Mouse (Mus musculus) hindbrain, postnatal 0 days (tissue): ENCODE results near the gene Fv1. TPM values are rescaled to one million over a fixed set of nuclear protein-coding genes. Genes with fewer than 3 reads are reported as not detected.

Experiments used
- ATAC-seq: fragments of 200-750 bp; cut with Nextera tagmentation; 2 replicates; pipeline ENCODE4 v1.8.0; 2017; ENCODE audit warnings: mild to moderate bottlenecking, moderate TSS enrichment, moderate library complexity
- DNase-seq: peaks from one replicate; pipeline ENCODE4 v3.0.0-alpha.2; 2015; ENCODE audit warnings: low spot score
- H3K27ac ChIP-seq: fragments of 300-500 bp; sonication (generic); 2 replicates; pipeline ENCODE4 v1.5.1; 2014; ENCODE audit warnings: mild to moderate bottlenecking
- H3K27me3 ChIP-seq: fragments of 300-500 bp; sonication (generic); 2 replicates; pipeline ENCODE4 v1.6.1; 2014; ENCODE audit warnings: low read length, mixed read lengths; ENCODE audit not compliant: insufficient read depth
- H3K36me3 ChIP-seq: fragments of 300-500 bp; sonication (generic); 2 replicates; pipeline ENCODE4 v1.6.1; 2014; ENCODE audit warnings: low read length, mixed read lengths; ENCODE audit not compliant: insufficient read depth
- H3K4me1 ChIP-seq: fragments of 300-500 bp; sonication (generic); 2 replicates; pipeline ENCODE4 v1.6.1; 2014; ENCODE audit warnings: antibody characterized with exemption, low read length, mixed read lengths; ENCODE audit not compliant: insufficient read depth
- H3K4me2 ChIP-seq: fragments of 300-500 bp; sonication (generic); 2 replicates; pipeline ENCODE4 v1.6.1; 2014; ENCODE audit warnings: low read depth, mild to moderate bottlenecking, low read length, moderate library complexity, mixed read lengths
- H3K4me3 ChIP-seq: fragments of 300-500 bp; sonication (generic); 2 replicates; pipeline ENCODE4 v1.5.1; 2014; ENCODE audit warnings: low read length
- H3K9ac ChIP-seq: fragments of 300-500 bp; sonication (generic); replicated peaks from 2 replicates; pipeline ENCODE4 v1.6.1; 2014; ENCODE audit warnings: mild to moderate bottlenecking, low read length, moderate library complexity, mixed read lengths
- H3K9me3 ChIP-seq: fragments of 300-500 bp; sonication (generic); 2 replicates; pipeline ENCODE4 v1.6.1; 2016; ENCODE audit warnings: low read length, mixed read lengths
- CTCF ChIP-seq: IDR thresholded peaks from 2 replicates; pipeline ENCODE4 v1.5.1; 2016; ENCODE audit warnings: antibody characterized with exemption, control low read depth, low read depth
- WGBS: fragments of 180-500 bp; shearing (Covaris S2); extraction: QIAGEN DNeasy Blood & Tissue Kit; methylation state at CpG from one replicate; pipeline ENCODE4 v1.1.7; 2014; 5-methylcytosine and 5-hydroxymethylcytosine counted together
- polyA plus RNA-seq: library from polyadenylated mRNA; unstranded; fragments of >200 nt; fragmentation: Nextera tagmentation; extraction: Ambion mirVana; gene quantifications from 2 replicates; pipeline ENCODE4 v1.2.1, GENCODE M21; 2015
- total RNA-seq: library from RNA; depleted of rRNA; stranded (reverse); fragments of >200 nt; gene quantifications from 2 replicates; pipeline ENCODE4 v1.2.3, GENCODE M21; 2014; rRNA removed

Gene Fv1
- total and polyA plus RNA-seq, 2 experiments from 2014 or later, result 3.2 to 4.3 TPM

GRCm38 (mm10) chr4:147904313-147905089 is 35.7 kb downstream of the Fv1 start, which contains the start of gene Mfn2:
Gene Mfn2 (minus strand): TSS chr4:147904704.
- Histone ChIP-seq H3K9ac (peak within 1 kb of the TSS; percentile 75), H3K4me3 (peak within 1 kb of the TSS; percentile 88), H3K4me2 (peak within 1 kb of the TSS; percentile 72), H3K27me3 (no peaks in the 10 kb centered on the region), H3K4me1 (peaks cover 10% of the 10 kb centered on the region; the same call in 1 of the 2 replicates), H3K9me3 (no peaks in the 10 kb centered on the region), H3K36me3 (peaks cover 17% of the 10 kb centered on the region; the same call in 1 of the 2 replicates), H3K27ac (peak within 1 kb of the TSS; percentile 88)
- no peak for TF ChIP-seq CTCF
- DNase-seq (peak; percentile 95), ATAC-seq (peak; percentile 96)
- WGBS, result under 1% methylated on average over 48 of the region's 59 CpGs

GRCm38 (mm10) chr4:147905090-147905659 is 36.4 kb downstream of the Fv1 start:
- Histone ChIP-seq H3K9ac (peak overlapping the region; percentile 75), H3K4me1 (peaks cover 10% of the 10 kb centered on the region; the same call in 1 of the 2 replicates), H3K36me3 (0 out of 2 replicates have a peak, but pooled peaks cover 10% of the 10 kb centered on the region), H3K9me3 (no peaks in the 10 kb centered on the region), H3K4me3 (peak overlapping the region; percentile 88), H3K27ac (peak overlapping the region; percentile 88), H3K4me2 (peak overlapping the region; percentile 72), H3K27me3 (no peaks in the 10 kb centered on the region)
- WGBS, result under 1% methylated on average over 8 of the region's 8 CpGs
- ATAC-seq (peak; percentile 33), DNase-seq (peak; percentile 42)
- peak; percentile 34; the same call in 1 of the 2 replicates for TF ChIP-seq CTCF

- H3K27me3 ChIP-seq, result no peaks in the 10 kb centered on the region
- H3K9ac ChIP-seq, result no peak overlapping the region
- peaks cover 10% of the 10 kb centered on the region; the same call in 1 of the 2 replicates for H3K4me1 ChIP-seq
- H3K4me2 ChIP-seq, result no peak overlapping the region
- H3K27ac ChIP-seq, result no peak overlapping the region
- 85% methylated on average over 5 of the region's 5 CpGs for WGBS
- H3K4me3 ChIP-seq, result no peak overlapping the region
- ATAC-seq, result no peak
- no peak for DNase-seq
- H3K36me3 ChIP-seq, result 0 out of 2 replicates have a peak, but pooled peaks cover 4% of the 10 kb centered on the region
- no peak for TF ChIP-seq CTCF
- no peaks in the 10 kb centered on the region for H3K9me3 ChIP-seq
Measured at GRCm38 (mm10) chr4:147906230-147906629, 37.5 kb downstream of the Fv1 start.

- DNase-seq, result no peak
- ATAC-seq, result no peak
- Histone ChIP-seq H3K36me3 (no peaks in the 10 kb centered on the region), H3K4me3 (no peak overlapping the region), H3K9ac (no peak overlapping the region), H3K4me2 (no peak overlapping the region), H3K9me3 (no peaks in the 10 kb centered on the region), H3K27me3 (no peaks in the 10 kb centered on the region), H3K4me1 (no peaks in the 10 kb centered on the region), H3K27ac (no peak overlapping the region)
- TF ChIP-seq CTCF, result no peak
- 83% methylated on average over 5 of the region's 5 CpGs for WGBS
Measured at GRCm38 (mm10) chr4:147909486-147909885, 40.7 kb downstream of the Fv1 start.

GRCm38 (mm10) chr4:147918459-147919121 is 49.8 kb downstream of the Fv1 start:
- 59% methylated on average over 7 of the region's 7 CpGs for WGBS

More at GRCm38 (mm10) chr4:147918459-147919121, 49.8 kb downstream of the Fv1 start:
- ATAC-seq, result peak; percentile 30; the same call in 1 of the 2 replicates
- Histone ChIP-seq H3K4me3 (no peak overlapping the region), H3K9ac (no peak overlapping the region), H3K27ac (no peak overlapping the region), H3K27me3 (no peaks in the 10 kb centered on the region), H3K4me2 (no peak overlapping the region), H3K4me1 (no peaks in the 10 kb centered on the region), H3K9me3 (no peaks in the 10 kb centered on the region), H3K36me3 (no peaks in the 10 kb centered on the region)
- DNase-seq, result peak; percentile 58
- TF ChIP-seq CTCF, result peak; percentile 71

Other genes with a start within 250 kb of the Fv1 start
- gene Zfp979, start 226.5 kb upstream of the Fv1 start, total RNA-seq, result 1.4 and 1.5 TPM in 2 replicates
- gene Zfp979, start 226.5 kb upstream of the Fv1 start, polyA plus RNA-seq, result 2.7 and 2.8 TPM in 2 replicates
- not detected in 2 replicates for gene Zfp534, start 166.4 kb upstream of the Fv1 start, total RNA-seq
- gene Zfp534, start 166.4 kb upstream of the Fv1 start, polyA plus RNA-seq, result not detected in 2 replicates
- gene Zfp984, start 59.2 kb upstream of the Fv1 start, total RNA-seq, result 1.5 and 1.9 TPM in 2 replicates
- gene Zfp984, start 59.2 kb upstream of the Fv1 start, polyA plus RNA-seq, result 3.4 TPM in 2 replicates
- 8.1 and 8.3 TPM in 2 replicates for gene Zfp933, start 20.6 kb upstream of the Fv1 start, total RNA-seq
- gene Zfp933, start 20.6 kb upstream of the Fv1 start, polyA plus RNA-seq, result 3.1 and 5.2 TPM in 2 replicates
- gene Miip, start 163 bp upstream of the Fv1 start, total RNA-seq, result 33.5 and 34.3 TPM in 2 replicates
- gene Miip, start 163 bp upstream of the Fv1 start, polyA plus RNA-seq, result 35.1 and 36.0 TPM in 2 replicates
- gene Mfn2, start 35.7 kb downstream of the Fv1 start, total RNA-seq, result 86.1 and 88.6 TPM in 2 replicates
- 84.9 and 86.8 TPM in 2 replicates for gene Mfn2, start 35.7 kb downstream of the Fv1 start, polyA plus RNA-seq
- 30.0 and 46.2 TPM in 2 replicates for gene Plod1, start 67.8 kb downstream of the Fv1 start, total RNA-seq
- gene Plod1, start 67.8 kb downstream of the Fv1 start, polyA plus RNA-seq, result 22.6 and 22.8 TPM in 2 replicates
- gene 2510039O18Rik, start 71.9 kb downstream of the Fv1 start, total RNA-seq, result 62.9 and 70.9 TPM in 2 replicates
- 10.3 and 11.0 TPM in 2 replicates for gene 2510039O18Rik, start 71.9 kb downstream of the Fv1 start, polyA plus RNA-seq
- 1.3 TPM in 1 of 2 replicates, not detected in the other for gene Nppb, start 116.8 kb downstream of the Fv1 start, total RNA-seq
- 0.19 and 0.72 TPM in 2 replicates for gene Nppb, start 116.8 kb downstream of the Fv1 start, polyA plus RNA-seq
- 0.58 and 1.8 TPM in 2 replicates for gene Nppa, start 131.7 kb downstream of the Fv1 start, total RNA-seq
- 2.0 and 2.6 TPM in 2 replicates for gene Nppa, start 131.7 kb downstream of the Fv1 start, polyA plus RNA-seq
- gene Clcn6, start 169.8 kb downstream of the Fv1 start, total RNA-seq, result 58.6 and 60.7 TPM in 2 replicates
- 22.0 and 24.4 TPM in 2 replicates for gene Clcn6, start 169.8 kb downstream of the Fv1 start, polyA plus RNA-seq
- gene Mthfr, start 170.1 kb downstream of the Fv1 start, total RNA-seq, result 46.0 and 52.4 TPM in 2 replicates
- 9.3 and 10.6 TPM in 2 replicates for gene Mthfr, start 170.1 kb downstream of the Fv1 start, polyA plus RNA-seq
- gene Agtrap, start 219.1 kb downstream of the Fv1 start, total RNA-seq, result 6.2 and 7.6 TPM in 2 replicates
- 9.9 and 10.4 TPM in 2 replicates for gene Agtrap, start 219.1 kb downstream of the Fv1 start, polyA plus RNA-seq